Mouse (Mus musculus) layer of hippocampus, adult 2 months (tissue): ENCODE results near the gene Zbtb40. TPM values are rescaled to one million over a fixed set of nuclear protein-coding genes. Genes with fewer than 3 reads are reported as not detected.

Source experiments
- DNase-seq, 2 experiments: peaks; one replicate each; pipeline ENCODE4 v3.0.0; 2022; ENCODE audit warnings: low spot score in 2 of 2
- H3K27ac ChIP-seq: fragments of 200-600 bp; 2 replicates; pipeline ENCODE4 v1.8.1; 2022
- H3K4me3 ChIP-seq: fragments of 200-600 bp; 2 replicates; pipeline ENCODE4 v1.8.1; 2022; ENCODE audit warnings: mild to moderate bottlenecking
- CTCF ChIP-seq: fragments of 200-600 bp; conservative IDR thresholded peaks from 2 replicates; pipeline ENCODE4 v1.8.1; 2022; ENCODE audit warnings: antibody characterized with exemption, mild to moderate bottlenecking, moderate library complexity
- total RNA-seq, 2 experiments: library from RNA; stranded (reverse); gene quantifications; 2 replicates each; pipeline ENCODE4 v1.2.3; 2021

Gene Zbtb40
- total RNA-seq, 2 experiments from 2014 or later: 11.3 to 12.9 TPM

- no peak overlapping the region for H3K27ac ChIP-seq
- no peak overlapping the region for H3K4me3 ChIP-seq
- peak; percentile 52 for TF ChIP-seq CTCF
- no peak for DNase-seq
Measured at GRCm38 (mm10) chr4:136981993-136982695, 66.5 kb downstream of the Zbtb40 start.

GRCm38 (mm10) chr4:136981347-136981746 lies 67.3 kb downstream of the Zbtb40 start:
- Histone ChIP-seq H3K4me3 (no peak overlapping the region), H3K27ac (no peak overlapping the region)
- peak; percentile 55 to 63 for DNase-seq
- peak; percentile 81 for TF ChIP-seq CTCF

GRCm38 (mm10) chr4:136980921-136981320 lies 67.7 kb downstream of the Zbtb40 start:
- Histone ChIP-seq H3K4me3 (no peak overlapping the region), H3K27ac (no peak overlapping the region)
- DNase-seq: no peak
- TF ChIP-seq CTCF: no peak

GRCm38 (mm10) chr4:136977244-136977643 lies 71.4 kb downstream of the Zbtb40 start:
- Histone ChIP-seq H3K27ac (no peak overlapping the region), H3K4me3 (no peak overlapping the region)
- no peak for TF ChIP-seq CTCF
- no peak for DNase-seq

- Histone ChIP-seq H3K4me3 (no peak overlapping the region), H3K27ac (no peak overlapping the region)
- TF ChIP-seq CTCF: peak; percentile 81
- DNase-seq: peak; percentile 26 to 55
Measured at GRCm38 (mm10) chr4:136970939-136971338, 77.7 kb downstream of the Zbtb40 start.

GRCm38 (mm10) chr4:136969503-136970276 lies 78.9 kb downstream of the Zbtb40 start:
- Histone ChIP-seq H3K4me3 (no peak overlapping the region), H3K27ac (no peak overlapping the region)
- no peak for DNase-seq
- peak; percentile 25 for TF ChIP-seq CTCF

GRCm38 (mm10) chr4:136969096-136969495 lies 79.5 kb downstream of the Zbtb40 start:
- no peak for TF ChIP-seq CTCF
- Histone ChIP-seq H3K4me3 (no peak overlapping the region), H3K27ac (no peak overlapping the region)
- no peak for DNase-seq

- TF ChIP-seq CTCF: no peak
- H3K27ac ChIP-seq: no peak overlapping the region
- H3K4me3 ChIP-seq: no peak overlapping the region; the same call in 1 of the 2 replicates
- no peak for DNase-seq
Measured at GRCm38 (mm10) chr4:136967511-136967910, 81.1 kb downstream of the Zbtb40 start.

- H3K27ac ChIP-seq: no peak overlapping the region
Measured at GRCm38 (mm10) chr4:136966493-136967390, 81.9 kb downstream of the Zbtb40 start.

GRCm38 (mm10) chr4:136964990-136965421 lies 83.6 kb downstream of the Zbtb40 start:
- Histone ChIP-seq H3K27ac (no peak overlapping the region), H3K4me3 (no peak overlapping the region)
- TF ChIP-seq CTCF: no peak
- DNase-seq: no peak

More at GRCm38 (mm10) chr4:136966493-136967390, 81.9 kb downstream of the Zbtb40 start:
- TF ChIP-seq CTCF: no peak
- DNase-seq: no peak
- H3K4me3 ChIP-seq: no peak overlapping the region

GRCm38 (mm10) chr4:136962447-136962846 lies 86.2 kb downstream of the Zbtb40 start:
- DNase-seq: no peak
- H3K4me3 ChIP-seq: no peak overlapping the region
- TF ChIP-seq CTCF: no peak
- H3K27ac ChIP-seq: no peak overlapping the region

- TF ChIP-seq CTCF: no peak
- no peak for DNase-seq
- no peak overlapping the region for H3K27ac ChIP-seq
- H3K4me3 ChIP-seq: no peak overlapping the region
Measured at GRCm38 (mm10) chr4:136961642-136962285, 86.8 kb downstream of the Zbtb40 start.

GRCm38 (mm10) chr4:136960581-136960980 lies 88.0 kb downstream of the Zbtb40 start:
- no peak for TF ChIP-seq CTCF
- no peak for DNase-seq
- Histone ChIP-seq H3K27ac (no peak overlapping the region), H3K4me3 (no peak overlapping the region)
